Mouse (Mus musculus): ENCODE measurements around the gene Tagln.

DNA sequence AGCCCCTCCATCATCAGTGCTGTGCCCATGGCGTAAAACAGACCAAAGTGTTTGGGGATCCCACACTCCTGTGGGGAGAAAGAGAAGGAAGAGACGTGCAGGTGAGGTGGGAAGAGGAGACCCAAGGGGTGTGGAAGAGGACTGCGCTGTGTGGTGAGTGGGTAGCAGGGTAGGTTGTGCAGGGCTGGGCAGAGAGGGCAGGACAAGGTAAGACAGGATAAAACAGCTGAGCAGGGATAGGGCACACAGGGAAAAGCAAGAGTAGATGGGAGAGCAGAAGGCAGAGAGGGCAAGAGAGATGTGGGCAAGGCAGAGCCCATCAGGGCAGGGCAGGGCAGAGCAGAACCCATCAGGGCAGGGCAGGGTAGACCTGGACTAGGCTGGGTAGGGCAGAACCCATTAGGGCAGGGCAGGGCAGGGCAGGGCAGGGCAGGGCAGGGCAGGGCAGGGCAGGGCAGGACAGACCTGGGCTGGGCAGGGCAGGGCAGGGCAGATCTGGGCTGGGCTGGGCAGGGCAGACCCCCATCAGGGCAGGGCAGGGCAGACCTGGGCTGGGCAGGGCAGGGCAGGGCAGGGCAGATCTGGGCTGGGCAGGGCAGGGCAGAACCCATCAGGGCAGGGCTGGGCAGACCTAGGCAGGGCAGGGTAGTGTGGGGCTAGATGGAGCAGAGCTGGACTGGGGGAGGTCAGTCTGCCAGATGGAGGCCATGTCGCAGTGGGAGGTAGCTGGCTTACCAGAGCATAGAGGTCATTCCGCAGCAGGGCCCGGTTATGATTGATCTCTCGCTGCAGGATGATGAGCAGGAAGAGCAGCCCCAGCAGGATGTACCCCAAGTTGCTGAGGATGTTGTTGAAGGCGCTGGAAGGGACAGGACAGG lies 8.0 kb upstream of the Tagln start:
- TF ChIP-seq POLR2A (IDR thresholded peaks at IDR 0.05; ENCODE audit: borderline replicate concordance, control insufficient read depth, low read depth, low read length), result no peak
- no peak for TF ChIP-seq CTCF (IDR thresholded peaks at IDR 0.05; ENCODE audit: control insufficient read depth, insufficient read depth, low read length)

Measured in bone marrow, adult 2 months (tissue).